Mouse (Mus musculus) lung, postnatal 0 days (tissue): ENCODE results near the gene Basp1.

Experiments
- CTCF ChIP-seq: IDR thresholded peaks from 2 replicates; pipeline ENCODE4 v1.5.1; 2016; ENCODE audit warnings: antibody characterized with exemption, mild to moderate bottlenecking
- EP300 ChIP-seq: IDR thresholded peaks from 2 replicates; pipeline ENCODE4 v1.6.1; 2016; ENCODE audit warnings: antibody characterized with exemption, mild to moderate bottlenecking, control low read depth

- TF ChIP-seq CTCF (no peak), EP300 (no peak)
Measured at GRCm38 (mm10) chr15:25430167-25430566, 16.6 kb upstream of the Basp1 start.
